Mouse (Mus musculus) embryonic facial prominence, embryonic 13.5 days (tissue): ENCODE measurements around the gene Nav2. TPM values are rescaled to one million over a fixed set of nuclear protein-coding genes. Genes with fewer than 3 reads are reported as not detected.

Experiments
- ATAC-seq: fragments of 200-750 bp; cut with Nextera tagmentation; 2 replicates; pipeline ENCODE4 v1.8.0; 2017; ENCODE audit warnings: low read depth; ENCODE audit not compliant: insufficient number of reproducible peaks, insufficient read depth, low FRiP score, low TSS enrichment
- H3K27ac ChIP-seq: fragments of 300-500 bp; sonication (generic); 2 replicates; pipeline ENCODE4 v1.5.1; 2015; ENCODE audit warnings: moderate library complexity, mild to moderate bottlenecking, inconsistent platforms
- H3K27me3 ChIP-seq: fragments of 300-500 bp; sonication (generic); 2 replicates; pipeline ENCODE4 v1.6.1; 2015; ENCODE audit warnings: mild to moderate bottlenecking, inconsistent platforms
- H3K36me3 ChIP-seq: fragments of 300-500 bp; sonication (generic); 2 replicates; pipeline ENCODE4 v1.6.1; 2015; ENCODE audit warnings: mild to moderate bottlenecking, inconsistent platforms
- H3K4me1 ChIP-seq: fragments of 300-500 bp; sonication (generic); 2 replicates; pipeline ENCODE4 v1.6.1; 2015; ENCODE audit warnings: inconsistent platforms
- H3K4me2 ChIP-seq: fragments of 300-500 bp; sonication (generic); 2 replicates; pipeline ENCODE4 v1.6.1; 2015; ENCODE audit warnings: moderate library complexity, mild to moderate bottlenecking, inconsistent platforms
- H3K4me3 ChIP-seq: fragments of 300-500 bp; sonication (generic); 2 replicates; pipeline ENCODE4 v1.5.1; 2015; ENCODE audit warnings: mild to moderate bottlenecking, inconsistent platforms
- H3K9ac ChIP-seq: fragments of 300-500 bp; sonication (generic); 2 replicates; pipeline ENCODE4 v1.6.1; 2015; ENCODE audit warnings: mild to moderate bottlenecking, inconsistent platforms
- H3K9me3 ChIP-seq: fragments of 300-500 bp; sonication (generic); 2 replicates; pipeline ENCODE4 v1.6.1; 2016; ENCODE audit warnings: inconsistent platforms
- WGBS: fragments of 180-500 bp; shearing (Covaris S2); methylation state at CpG from one replicate; pipeline ENCODE4 v1.1.7; 2015; ENCODE audit warnings: mixed read lengths; 5-methylcytosine and 5-hydroxymethylcytosine counted together
- polyA plus RNA-seq: library from polyadenylated mRNA; unstranded; fragments of >200 nt; fragmentation: Nextera tagmentation; extraction: Ambion mirVana; gene quantifications from 2 replicates; pipeline ENCODE4 v1.2.1, GENCODE M21; 2015

The Nav2 gene
- polyA plus RNA-seq, 1 experiment from 2014 or later: 22.1 TPM

DNA sequence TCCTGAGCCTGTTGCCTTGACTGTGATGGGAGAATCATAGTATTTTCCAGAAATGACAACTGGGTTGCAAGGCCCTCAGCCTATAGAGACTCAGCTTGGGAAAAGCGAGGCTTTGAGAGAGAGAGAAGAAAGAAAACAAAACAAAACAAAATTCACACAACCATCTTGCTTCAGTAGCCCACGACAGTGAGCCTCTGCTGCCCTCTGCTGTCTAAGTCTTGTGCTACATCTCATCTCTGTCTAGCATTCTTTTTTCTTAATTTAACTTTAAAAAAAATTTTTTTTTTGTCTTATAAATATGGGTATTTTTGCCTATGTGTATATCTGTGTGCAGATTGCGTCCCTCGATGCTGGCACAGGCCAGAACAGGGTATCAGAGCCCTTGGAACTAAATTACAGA, 517.5 kb downstream of the Nav2 start:
- 36% methylated on average over 4 of the region's 4 CpGs for WGBS
- no peak overlapping the region for H3K4me3 ChIP-seq
- H3K9ac ChIP-seq: no peak overlapping the region
- H3K27me3 ChIP-seq: no peaks in the 10 kb centered on the region
- H3K9me3 ChIP-seq: no peaks in the 10 kb centered on the region
- H3K4me2 ChIP-seq: no peak overlapping the region
- H3K4me1 ChIP-seq: 0 out of 2 replicates have a peak, but pooled peaks cover 12% of the 10 kb centered on the region
- no peaks in the 10 kb centered on the region for H3K36me3 ChIP-seq
- ATAC-seq: no peak
- H3K27ac ChIP-seq: no peak overlapping the region

- WGBS: 40% methylated on average over 6 of the region's 6 CpGs
- ATAC-seq: no peak
- no peak overlapping the region for H3K9ac ChIP-seq
- no peak overlapping the region for H3K4me2 ChIP-seq
- H3K9me3 ChIP-seq: no peaks in the 10 kb centered on the region
- no peak overlapping the region for H3K27ac ChIP-seq
- no peaks in the 10 kb centered on the region for H3K27me3 ChIP-seq
- H3K4me3 ChIP-seq: no peak overlapping the region
- H3K4me1 ChIP-seq: 0 out of 2 replicates have a peak, but pooled peaks cover 12% of the 10 kb centered on the region
- H3K36me3 ChIP-seq: no peaks in the 10 kb centered on the region
Measured at GRCm38 (mm10) chr7:49427843-49428242, 519.3 kb downstream of the Nav2 start.

DNA sequence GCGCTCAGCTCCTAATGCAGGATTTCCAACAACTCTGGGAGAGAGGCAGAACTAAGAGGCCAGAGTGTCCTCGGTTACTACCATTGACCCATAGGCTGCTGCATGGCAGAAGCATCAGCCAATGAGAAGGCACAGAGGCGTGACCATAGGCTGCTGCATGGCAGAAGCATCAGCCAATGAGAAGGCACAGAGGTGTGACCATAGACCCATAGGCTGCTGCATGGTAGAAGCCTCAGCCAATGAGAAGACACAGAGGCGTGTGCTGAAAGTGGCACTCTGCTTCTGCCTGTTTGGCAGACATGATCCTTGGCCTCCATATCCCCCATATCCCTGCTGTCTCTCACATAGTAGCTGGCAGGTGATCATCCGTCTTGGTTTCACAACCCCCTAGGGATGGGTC, 520.4 kb downstream of the Nav2 start:
- peaks cover 20% of the 10 kb centered on the region for H3K4me1 ChIP-seq
- H3K9ac ChIP-seq: no peak overlapping the region
- 0 out of 2 replicates have a peak, but pooled peaks have one; percentile 40 for ATAC-seq
- H3K9me3 ChIP-seq: no peaks in the 10 kb centered on the region
- no peak overlapping the region for H3K27ac ChIP-seq
- H3K4me3 ChIP-seq: no peak overlapping the region
- H3K27me3 ChIP-seq: no peaks in the 10 kb centered on the region
- no peaks in the 10 kb centered on the region for H3K36me3 ChIP-seq
- H3K4me2 ChIP-seq: no peak overlapping the region
- 75% methylated on average over 5 of the region's 5 CpGs for WGBS

- Histone ChIP-seq H3K4me2 (no peak overlapping the region), H3K27me3 (no peaks in the 10 kb centered on the region), H3K9ac (no peak overlapping the region), H3K27ac (no peak overlapping the region), H3K4me3 (no peak overlapping the region), H3K9me3 (no peaks in the 10 kb centered on the region), H3K36me3 (no peaks in the 10 kb centered on the region), H3K4me1 (peaks cover 18% of the 10 kb centered on the region)
- 82% methylated on average over 7 of the region's 7 CpGs for WGBS
- ATAC-seq: no peak
Measured at GRCm38 (mm10) chr7:49430808-49431207, 522.3 kb downstream of the Nav2 start.

GRCm38 (mm10) chr7:49433945-49434344, 525.4 kb downstream of the Nav2 start:
- Histone ChIP-seq H3K4me1 (peaks cover 39% of the 10 kb centered on the region), H3K4me3 (no peak overlapping the region), H3K4me2 (no peak overlapping the region), H3K9me3 (no peaks in the 10 kb centered on the region), H3K27me3 (no peaks in the 10 kb centered on the region), H3K27ac (no peak overlapping the region), H3K36me3 (no peaks in the 10 kb centered on the region), H3K9ac (no peak overlapping the region)
- ATAC-seq: no peak

- Histone ChIP-seq H3K9ac (no peak overlapping the region), H3K9me3 (no peaks in the 10 kb centered on the region), H3K4me2 (no peak overlapping the region), H3K36me3 (no peaks in the 10 kb centered on the region), H3K4me3 (no peak overlapping the region), H3K27ac (no peak overlapping the region), H3K4me1 (peaks cover 43% of the 10 kb centered on the region), H3K27me3 (no peaks in the 10 kb centered on the region)
- 72% methylated on average over 7 of the region's 7 CpGs for WGBS
- ATAC-seq: no peak
Measured at GRCm38 (mm10) chr7:49436492-49436891, 528.0 kb downstream of the Nav2 start.

DNA sequence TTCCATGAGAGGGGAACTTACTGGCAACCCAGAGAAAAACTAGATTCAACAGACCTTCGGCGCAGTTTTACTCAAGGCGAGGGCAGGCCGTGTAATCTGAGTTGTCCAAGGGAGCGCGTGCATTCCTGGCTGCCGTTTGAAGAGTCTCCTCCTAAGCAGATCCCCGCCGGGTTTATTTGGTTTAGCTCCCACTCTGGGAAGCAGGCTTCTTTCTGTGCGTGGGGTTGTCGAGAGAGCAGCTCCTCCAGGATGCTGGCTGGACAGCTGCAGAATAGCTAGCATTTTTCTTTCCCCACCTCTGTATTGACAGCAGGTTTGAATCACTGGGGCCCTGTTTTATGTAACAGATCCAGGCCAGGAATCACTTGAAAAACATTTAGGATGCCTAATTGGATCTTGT, 529.4 kb downstream of the Nav2 start:
- WGBS: 3% methylated on average over 11 of the region's 11 CpGs
- no peaks in the 10 kb centered on the region for H3K36me3 ChIP-seq
- H3K27ac ChIP-seq: peak overlapping the region; percentile 84
- no peaks in the 10 kb centered on the region for H3K9me3 ChIP-seq
- no peak overlapping the region for H3K4me3 ChIP-seq
- H3K9ac ChIP-seq: no peak overlapping the region
- H3K4me1 ChIP-seq: peaks cover 57% of the 10 kb centered on the region
- no peak for ATAC-seq
- H3K27me3 ChIP-seq: no peaks in the 10 kb centered on the region
- peak overlapping the region; percentile 9; the same call in 1 of the 2 replicates for H3K4me2 ChIP-seq

- Histone ChIP-seq H3K4me2 (no peak overlapping the region), H3K9ac (no peak overlapping the region), H3K4me1 (peaks cover 58% of the 10 kb centered on the region), H3K9me3 (no peaks in the 10 kb centered on the region), H3K4me3 (no peak overlapping the region), H3K27me3 (no peaks in the 10 kb centered on the region), H3K36me3 (no peaks in the 10 kb centered on the region), H3K27ac (peak overlapping the region; percentile 84; the same call in 1 of the 2 replicates)
- WGBS: 62% methylated on average over 2 of the region's 2 CpGs
- no peak for ATAC-seq
Measured at GRCm38 (mm10) chr7:49439136-49439535, 530.6 kb downstream of the Nav2 start.

DNA sequence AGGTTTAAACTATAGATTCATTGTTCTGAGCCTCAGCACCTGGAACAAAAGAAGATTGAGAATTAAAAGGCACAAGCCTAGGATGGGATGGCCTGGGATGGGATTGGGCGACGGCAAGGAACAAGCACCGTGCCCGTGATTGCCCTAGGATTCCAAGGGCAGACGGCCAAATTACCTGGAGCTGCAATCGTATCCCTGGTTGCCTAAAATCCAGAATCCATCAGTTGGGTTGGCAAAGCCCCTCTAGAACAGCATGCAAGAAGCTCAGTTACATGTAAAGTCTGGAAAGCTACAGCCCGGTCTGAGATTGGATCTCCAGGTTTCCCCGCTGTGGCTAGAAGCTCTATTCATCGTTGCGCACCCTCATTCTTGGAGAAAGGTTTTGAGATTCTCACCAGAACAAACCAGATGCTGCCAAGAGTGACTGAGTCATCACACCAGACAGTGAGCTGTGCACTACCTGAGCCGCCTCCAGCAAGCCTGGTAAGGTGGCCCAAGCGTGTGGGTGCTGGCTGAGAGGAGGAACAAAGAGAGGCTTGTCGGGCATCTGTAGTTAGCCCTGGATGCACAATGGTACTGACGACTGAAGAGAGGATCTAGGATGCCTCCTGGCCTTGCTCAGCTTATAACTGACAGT, 531.9 kb downstream of the Nav2 start:
- ATAC-seq: no peak
- Histone ChIP-seq H3K4me2 (no peak overlapping the region), H3K9ac (no peak overlapping the region), H3K27ac (no peak overlapping the region), H3K36me3 (no peaks in the 10 kb centered on the region), H3K4me1 (peaks cover 58% of the 10 kb centered on the region), H3K4me3 (no peak overlapping the region), H3K9me3 (no peaks in the 10 kb centered on the region), H3K27me3 (no peaks in the 10 kb centered on the region)
- 86% methylated on average over 14 of the region's 14 CpGs for WGBS

- WGBS: 22% methylated on average over 8 of the region's 8 CpGs
- Histone ChIP-seq H3K27ac (peak overlapping the region; percentile 39; the same call in 1 of the 2 replicates), H3K9me3 (no peaks in the 10 kb centered on the region), H3K9ac (no peak overlapping the region), H3K4me2 (no peak overlapping the region), H3K36me3 (no peaks in the 10 kb centered on the region), H3K4me3 (no peak overlapping the region), H3K27me3 (no peaks in the 10 kb centered on the region), H3K4me1 (peaks cover 54% of the 10 kb centered on the region)
- no peak for ATAC-seq
Measured at GRCm38 (mm10) chr7:49442174-49442573, 533.7 kb downstream of the Nav2 start.

- peaks cover 15% of the 10 kb centered on the region for H3K27me3 ChIP-seq
- no peak overlapping the region for H3K27ac ChIP-seq
- no peaks in the 10 kb centered on the region for H3K9me3 ChIP-seq
- H3K36me3 ChIP-seq: no peaks in the 10 kb centered on the region; the same call in 1 of the 2 replicates
- no peak overlapping the region for H3K9ac ChIP-seq
- no peak overlapping the region for H3K4me2 ChIP-seq
- ATAC-seq: no peak
- H3K4me3 ChIP-seq: no peak overlapping the region
- peaks cover 53% of the 10 kb centered on the region for H3K4me1 ChIP-seq
- WGBS: 56% methylated on average over 3 of the region's 3 CpGs
Measured at GRCm38 (mm10) chr7:49448580-49448979, 540.1 kb downstream of the Nav2 start.

GRCm38 (mm10) chr7:49450261-49451141, 542.0 kb downstream of the Nav2 start:
- Histone ChIP-seq H3K9ac (peak overlapping the region; percentile 22), H3K9me3 (no peaks in the 10 kb centered on the region), H3K4me3 (peak overlapping the region; percentile 21), H3K4me2 (peak overlapping the region; percentile 57), H3K27ac (peak overlapping the region; percentile 88), H3K36me3 (peaks cover 10% of the 10 kb centered on the region; the same call in 1 of the 2 replicates), H3K27me3 (peaks cover 20% of the 10 kb centered on the region), H3K4me1 (peaks cover 49% of the 10 kb centered on the region)
- peak; percentile 72 for ATAC-seq
- 6% methylated on average over 22 of the region's 22 CpGs for WGBS
